Mouse (Mus musculus) cerebellum, adult 2 months (tissue): ENCODE measurements around the gene Arl15.

Experiments
- CTCF ChIP-seq: fragments of 200-500 bp; IDR thresholded peaks from 2 replicates; pipeline ENCODE4 v1.5.1; 2011; ENCODE audit warnings: low read depth, mild to moderate bottlenecking, control low read depth, low read length, moderate library complexity, borderline replicate concordance; ENCODE audit not compliant: insufficient read depth
- POLR2A ChIP-seq: fragments of 200-500 bp; IDR thresholded peaks from 2 replicates; pipeline ENCODE4 v1.6.1; 2011; ENCODE audit warnings: low read length, control low read depth, borderline replicate concordance; ENCODE audit not compliant: insufficient read depth

DNA sequence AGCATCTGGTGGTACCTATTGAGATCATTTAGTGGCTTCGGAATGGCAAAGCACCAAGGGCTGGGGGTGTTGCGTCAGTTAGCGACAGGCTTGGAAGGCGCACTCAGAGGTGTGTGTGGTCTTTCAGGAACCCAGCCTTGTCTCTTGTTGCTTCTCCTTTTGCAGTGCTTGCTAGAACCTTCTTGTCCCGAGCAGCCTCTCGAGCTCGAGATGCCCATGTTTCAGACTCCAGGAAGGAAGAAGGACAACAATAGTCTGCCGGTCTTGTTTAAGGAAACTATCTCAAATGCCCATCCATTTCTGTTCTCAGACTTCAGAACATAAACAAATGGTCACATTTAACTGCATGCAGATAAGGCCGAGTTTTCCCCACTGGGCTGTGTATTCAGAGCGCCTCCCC is 69.4 kb downstream of the Arl15 start:
- no peak for TF ChIP-seq CTCF
- TF ChIP-seq POLR2A = no peak
